Mouse (Mus musculus) heart, adult 8-10 months (tissue): ENCODE data around the gene Celsr1. TPM values are rescaled to one million over a fixed set of nuclear protein-coding genes. Genes with fewer than 3 reads are reported as not detected.

ENCODE experiments used
- DNase-seq: peaks from one replicate; pipeline ENCODE4 v3.0.0; 2022; ENCODE audit warnings: low spot score
- total RNA-seq, 4 experiments: library from RNA; stranded (reverse); gene quantifications; 2 replicates each; pipeline ENCODE4 v1.2.4; 2022

Celsr1 gene
- total RNA-seq, 4 experiments from 2014 or later, result 3.2 to 7.3 (median 4.5) TPM

GRCm38 (mm10) chr15:85996031-85996765 lies 37.4 kb downstream of the Celsr1 start:
- no peak for DNase-seq

GRCm38 (mm10) chr15:85994906-85995608 lies 38.5 kb downstream of the Celsr1 start:
- no peak for DNase-seq

GRCm38 (mm10) chr15:85993931-85994583 lies 39.5 kb downstream of the Celsr1 start:
- no peak for DNase-seq

GRCm38 (mm10) chr15:85993386-85993785 lies 40.2 kb downstream of the Celsr1 start:
- DNase-seq, result no peak

GRCm38 (mm10) chr15:85992125-85992495 lies 41.5 kb downstream of the Celsr1 start:
- DNase-seq, result no peak

- DNase-seq, result no peak
Measured at GRCm38 (mm10) chr15:85991453-85992124, 42.0 kb downstream of the Celsr1 start.

GRCm38 (mm10) chr15:85990696-85991443 lies 42.7 kb downstream of the Celsr1 start:
- DNase-seq, result no peak

- no peak for DNase-seq
Measured at GRCm38 (mm10) chr15:85987896-85988295, 45.7 kb downstream of the Celsr1 start.

GRCm38 (mm10) chr15:85986170-85986569 lies 47.4 kb downstream of the Celsr1 start:
- no peak for DNase-seq

- DNase-seq, result no peak
Measured at GRCm38 (mm10) chr15:85985601-85986000, 48.0 kb downstream of the Celsr1 start.

- no peak for DNase-seq
Measured at GRCm38 (mm10) chr15:85983131-85983530, 50.4 kb downstream of the Celsr1 start.

- no peak for DNase-seq
Measured at GRCm38 (mm10) chr15:85982416-85982775, 51.2 kb downstream of the Celsr1 start.

- no peak for DNase-seq
Measured at GRCm38 (mm10) chr15:85981768-85982415, 51.7 kb downstream of the Celsr1 start.

GRCm38 (mm10) chr15:85977086-85977485 lies 56.5 kb downstream of the Celsr1 start:
- no peak for DNase-seq

GRCm38 (mm10) chr15:85975746-85976145 lies 57.8 kb downstream of the Celsr1 start:
- DNase-seq, result no peak

GRCm38 (mm10) chr15:85971596-85971995 lies 62.0 kb downstream of the Celsr1 start:
- DNase-seq, result no peak

GRCm38 (mm10) chr15:85970441-85970840 lies 63.1 kb downstream of the Celsr1 start:
- no peak for DNase-seq

- peak; percentile 40 for DNase-seq
Measured at GRCm38 (mm10) chr15:85969707-85970153, 63.8 kb downstream of the Celsr1 start.

- DNase-seq, result no peak
Measured at GRCm38 (mm10) chr15:85969291-85969690, 64.3 kb downstream of the Celsr1 start.

- no peak for DNase-seq
Measured at GRCm38 (mm10) chr15:85966032-85966431, 67.5 kb downstream of the Celsr1 start.
